Mouse (Mus musculus) heart, embryonic 14.5 days (tissue): ENCODE data around the gene Tgfbr3. TPM values are rescaled to one million over a fixed set of nuclear protein-coding genes. Genes with fewer than 3 reads are reported as not detected.

ENCODE experiments used
- ATAC-seq: fragments of 200-750 bp; cut with Nextera tagmentation; 2 replicates; pipeline ENCODE4 v1.8.0; 2017; ENCODE audit warnings: low read depth, moderate TSS enrichment; ENCODE audit not compliant: insufficient number of reproducible peaks, insufficient read depth, low FRiP score
- H3K27ac ChIP-seq, 2 experiments: fragments of 200-500 bp in 1 of 2; fragments of 300-500 bp in 1 of 2; sonication (generic) in 1 of 2; replicated peaks in 1 of 2; 2 replicates each; pipeline ENCODE4 v1.5.1; 2012 to 2014; ENCODE audit warnings: low read depth in 2 of 2, low read length in 2 of 2, control low read depth in 1 of 2, mild to moderate bottlenecking in 1 of 2, mixed read lengths in 1 of 2; ENCODE audit not compliant: control insufficient read depth in 1 of 2, insufficient read depth in 1 of 2
- H3K27me3 ChIP-seq: fragments of 300-500 bp; sonication (generic); 2 replicates; pipeline ENCODE4 v1.6.1; 2014; ENCODE audit warnings: mild to moderate bottlenecking, low read length, control low read depth; ENCODE audit not compliant: control insufficient read depth, insufficient read depth
- H3K36me3 ChIP-seq: fragments of 300-500 bp; sonication (generic); 2 replicates; pipeline ENCODE4 v1.6.1; 2014; ENCODE audit warnings: mild to moderate bottlenecking, control low read depth, low read length, mixed read lengths; ENCODE audit not compliant: control insufficient read depth, insufficient read depth
- H3K4me1 ChIP-seq, 2 experiments: fragments of 200-500 bp in 1 of 2; fragments of 300-500 bp in 1 of 2; sonication (generic) in 1 of 2; 2 replicates each; pipeline ENCODE4 v1.6.1; 2012 to 2014; ENCODE audit warnings: low read length in 2 of 2, control low read depth in 1 of 2, mixed read lengths in 1 of 2; ENCODE audit not compliant: control insufficient read depth in 2 of 2, insufficient read depth in 2 of 2
- H3K4me2 ChIP-seq: fragments of 300-500 bp; sonication (generic); 2 replicates; pipeline ENCODE4 v1.6.1; 2014; ENCODE audit warnings: mild to moderate bottlenecking, low read length
- H3K4me3 ChIP-seq, 2 experiments: fragments of 200-500 bp in 1 of 2; fragments of 300-500 bp in 1 of 2; sonication (generic) in 1 of 2; 2 replicates each; pipeline ENCODE4 v1.5.1; 2012 to 2014; ENCODE audit warnings: low read length in 2 of 2, mild to moderate bottlenecking in 2 of 2, control low read depth in 1 of 2, low read depth in 1 of 2, moderate library complexity in 1 of 2; ENCODE audit not compliant: control insufficient read depth in 1 of 2, insufficient read depth in 1 of 2
- H3K9ac ChIP-seq: fragments of 300-500 bp; sonication (generic); 2 replicates; pipeline ENCODE4 v1.6.1; 2014; ENCODE audit warnings: mild to moderate bottlenecking, low read length
- H3K9me3 ChIP-seq: fragments of 300-500 bp; sonication (generic); 2 replicates; pipeline ENCODE4 v1.6.1; 2016; ENCODE audit warnings: low read length, control low read depth; ENCODE audit not compliant: control insufficient read depth
- WGBS: fragments of 180-500 bp; shearing (Covaris S2); extraction: QIAGEN DNeasy Blood & Tissue Kit; methylation state at CpG from one replicate; pipeline ENCODE4 v1.1.7; 2014; 5-methylcytosine and 5-hydroxymethylcytosine counted together
- polyA plus RNA-seq: library from polyadenylated mRNA; unstranded; fragments of >200 nt; fragmentation: Nextera tagmentation; extraction: Ambion mirVana; gene quantifications from 2 replicates; pipeline ENCODE4 v1.2.1, GENCODE M21; 2014

Tgfbr3 gene
- polyA plus RNA-seq, 1 experiment from 2014 or later, result 24.1 TPM

GRCm38 (mm10) chr5:107177248-107177647 lies 112.2 kb downstream of the Tgfbr3 start:
- Histone ChIP-seq H3K4me2 (no peak overlapping the region), H3K4me1 (peaks cover 14 to 19% of the 10 kb centered on the region in 2 experiments), H3K4me3 (no peak overlapping the region), H3K9ac (no peak overlapping the region), H3K27ac (no peak overlapping the region), H3K27me3 (no peaks in the 10 kb centered on the region), H3K36me3 (0 out of 2 replicates have a peak, but pooled peaks cover 5% of the 10 kb centered on the region), H3K9me3 (no peaks in the 10 kb centered on the region)
- ATAC-seq, result no peak
- 80% methylated on average over 2 of the region's 2 CpGs for WGBS

GRCm38 (mm10) chr5:107176796-107177195 lies 112.6 kb downstream of the Tgfbr3 start:
- WGBS, result 60% methylated on average over 4 of the region's 4 CpGs
- Histone ChIP-seq H3K4me2 (no peak overlapping the region), H3K4me1 (peaks cover 12 to 17% of the 10 kb centered on the region in 2 experiments), H3K4me3 (no peak overlapping the region), H3K36me3 (0 out of 2 replicates have a peak, but pooled peaks cover 5% of the 10 kb centered on the region), H3K27ac (no peak overlapping the region), H3K9ac (no peak overlapping the region), H3K27me3 (no peaks in the 10 kb centered on the region), H3K9me3 (no peaks in the 10 kb centered on the region)
- no peak for ATAC-seq

DNA sequence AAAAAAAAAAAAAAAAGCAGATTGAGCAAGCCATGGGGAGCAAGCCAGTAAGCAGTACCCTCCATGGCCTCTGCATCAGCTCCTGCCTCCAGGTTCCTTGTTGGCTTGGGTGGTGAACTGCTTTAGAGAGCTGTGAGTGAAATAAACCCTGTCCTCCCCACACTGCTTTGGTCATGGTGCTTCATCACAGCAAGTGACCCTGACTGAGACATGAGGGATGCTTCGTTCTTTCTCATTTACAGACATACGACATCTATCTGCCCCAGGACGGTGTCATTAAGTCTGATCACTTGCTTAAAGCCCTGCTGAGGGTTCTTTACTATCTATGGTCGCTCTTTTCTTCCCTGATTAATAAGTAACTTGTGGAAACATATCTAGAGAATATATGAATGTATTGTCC lies 113.2 kb downstream of the Tgfbr3 start:
- Histone ChIP-seq H3K4me2 (no peak overlapping the region), H3K9ac (no peak overlapping the region), H3K27me3 (no peaks in the 10 kb centered on the region), H3K36me3 (0 out of 2 replicates have a peak, but pooled peaks cover 5% of the 10 kb centered on the region), H3K27ac (no peak overlapping the region), H3K4me1 (peaks cover 9 to 11% of the 10 kb centered on the region in 2 experiments), H3K4me3 (no peak overlapping the region), H3K9me3 (no peaks in the 10 kb centered on the region)
- WGBS, result 91% methylated on average over 4 of the region's 4 CpGs
- ATAC-seq, result no peak

DNA sequence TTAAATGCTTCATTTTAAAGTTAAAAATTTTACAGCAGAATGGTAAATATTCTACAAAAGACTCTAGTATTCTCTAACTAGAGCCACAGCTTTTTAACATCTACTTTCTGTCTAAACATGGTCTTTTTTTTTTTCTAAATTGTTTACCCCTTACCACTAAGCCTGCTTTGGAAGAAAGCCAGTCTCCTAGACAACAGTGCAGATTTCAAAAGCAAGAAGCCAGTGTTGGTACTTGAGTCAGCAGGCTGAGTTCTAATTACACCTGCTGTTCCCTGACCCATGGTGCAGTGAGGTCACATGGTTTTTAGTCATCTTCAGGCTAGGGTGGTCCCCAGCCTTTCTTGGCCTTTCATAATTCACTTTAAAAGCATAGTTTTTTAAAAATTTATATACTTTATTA lies 115.2 kb downstream of the Tgfbr3 start:
- Histone ChIP-seq H3K4me2 (no peak overlapping the region), H3K36me3 (0 out of 2 replicates have a peak, but pooled peaks cover 5% of the 10 kb centered on the region), H3K4me3 (no peak overlapping the region), H3K9me3 (no peaks in the 10 kb centered on the region), H3K4me1 (peaks cover 8 to 10% of the 10 kb centered on the region in 2 experiments), H3K27me3 (no peaks in the 10 kb centered on the region), H3K9ac (no peak overlapping the region), H3K27ac (no peak overlapping the region)
- no peak for ATAC-seq

- H3K36me3 ChIP-seq, result 0 out of 2 replicates have a peak, but pooled peaks cover 5% of the 10 kb centered on the region
- H3K4me3 ChIP-seq, result no peak overlapping the region
- H3K9ac ChIP-seq, result no peak overlapping the region
- no peaks in the 10 kb centered on the region for H3K27me3 ChIP-seq
- ATAC-seq, result no peak
- H3K4me2 ChIP-seq, result no peak overlapping the region
- no peaks in the 10 kb centered on the region for H3K9me3 ChIP-seq
- whole genome bisulfite sequencing, result 66% methylated on average over 2 of the region's 2 CpGs
- no peak overlapping the region for H3K27ac ChIP-seq
- peaks cover 8 to 10% of the 10 kb centered on the region in 2 experiments for H3K4me1 ChIP-seq
Measured at GRCm38 (mm10) chr5:107173483-107173882, 115.9 kb downstream of the Tgfbr3 start.

GRCm38 (mm10) chr5:107171861-107172260 lies 117.6 kb downstream of the Tgfbr3 start:
- Histone ChIP-seq H3K4me2 (no peak overlapping the region), H3K27me3 (no peaks in the 10 kb centered on the region), H3K27ac (no peak overlapping the region), H3K4me1 (peaks cover 16 to 17% of the 10 kb centered on the region in 2 experiments), H3K9me3 (no peaks in the 10 kb centered on the region), H3K4me3 (no peak overlapping the region), H3K36me3 (no peaks in the 10 kb centered on the region), H3K9ac (no peak overlapping the region)
- 77% methylated on average over 7 of the region's 7 CpGs for WGBS
- ATAC-seq, result no peak

DNA sequence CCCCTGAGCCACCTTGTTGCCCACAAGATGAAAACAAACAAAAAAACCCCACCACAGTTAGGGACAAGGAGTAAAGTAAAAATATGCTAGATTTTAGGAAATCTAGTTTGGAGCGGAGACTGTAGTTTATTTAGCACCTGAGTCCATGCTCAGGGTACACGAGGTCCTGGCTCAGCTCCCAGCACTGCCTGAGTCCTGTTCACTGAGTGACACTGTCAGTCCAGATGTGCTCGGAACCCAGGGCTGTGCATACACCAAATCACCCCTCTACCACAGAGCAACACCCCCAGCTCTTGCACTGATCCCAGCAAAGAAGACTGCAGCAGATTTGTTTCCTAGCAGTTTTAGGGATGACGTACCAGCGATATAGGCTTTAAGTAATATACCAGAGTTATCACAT lies 119.6 kb downstream of the Tgfbr3 start:
- Histone ChIP-seq H3K36me3 (no peaks in the 10 kb centered on the region), H3K27ac (no peak overlapping the region), H3K4me1 (peaks cover 22 to 28% of the 10 kb centered on the region in 2 experiments), H3K9me3 (no peaks in the 10 kb centered on the region), H3K9ac (no peak overlapping the region), H3K27me3 (no peaks in the 10 kb centered on the region), H3K4me2 (no peak overlapping the region), H3K4me3 (no peak overlapping the region)
- 90% methylated on average over 5 of the region's 5 CpGs for WGBS
- ATAC-seq, result no peak

DNA sequence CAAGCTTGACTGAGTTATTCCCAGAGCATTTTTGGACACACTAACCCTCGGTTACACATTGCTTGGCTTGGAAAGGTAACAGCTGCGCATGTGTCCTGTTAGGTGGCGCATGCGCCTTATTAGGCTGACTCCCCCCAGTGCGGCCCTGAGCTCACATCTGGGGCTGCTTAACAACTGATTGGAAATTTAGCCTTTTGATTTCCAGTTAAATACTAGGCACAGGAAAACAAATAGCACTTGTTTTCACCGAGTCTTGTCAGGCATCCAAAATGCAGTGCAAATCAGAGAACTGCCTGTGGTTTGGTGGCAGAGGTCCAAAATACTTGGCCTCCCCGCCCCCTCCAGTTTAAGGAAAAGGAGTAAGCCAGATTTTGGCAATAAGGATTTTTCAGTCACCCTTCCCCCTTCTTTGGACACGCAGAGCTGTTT lies 121.5 kb downstream of the Tgfbr3 start:
- peak overlapping the region; percentile 56; the same call in 1 of the 2 replicates for H3K9ac ChIP-seq
- H3K4me2 ChIP-seq, result peak overlapping the region; percentile 61
- H3K4me3 ChIP-seq, result peak overlapping the region in 1 of 2 experiments; percentile 8; a peak in 1 of 4 replicates
- WGBS, result 31% methylated on average over 8 of the region's 8 CpGs
- peak; percentile 69 for ATAC-seq
- peak overlapping the region; percentile 87 for H3K27ac ChIP-seq
- H3K9me3 ChIP-seq, result no peaks in the 10 kb centered on the region
- H3K4me1 ChIP-seq, result peaks cover 22 to 28% of the 10 kb centered on the region in 2 experiments
- no peaks in the 10 kb centered on the region for H3K36me3 ChIP-seq
- H3K27me3 ChIP-seq, result no peaks in the 10 kb centered on the region
